ENCODE assay signal across 20 mouse cellular contexts in genomic region chr6:115878694-115879093, GRCm38 (mm10). TPM values are rescaled to one million over a fixed set of nuclear protein-coding genes. Genes with fewer than 3 reads are reported as not detected.
DNase-seq lines count a peak whose midpoint lies in the region; ATAC-seq lines count a peak whose summit lies in the region.
"Had no signal": no experiment of that assay in that cellular context is flagged by ENCODE, and none has a peak within 500 bp of the region (broad histone marks: within the 10 kb centered on the region; RNA-seq: fewer than 3 reads in every experiment).

No protein-coding gene starts in this region.

- peak overlapping the region; percentile 15 for H3K27ac ChIP-seq in heart, embryonic 12.5 days (ENCODE audit: poor library complexity, severe bottlenecking)
- 0 out of 2 replicates have a peak overlapping the region, but pooled peaks have one; percentile 6 for H3K27ac ChIP-seq in kidney, embryonic 15.5 days
- H3K27ac ChIP-seq in stomach, embryonic 14.5 days (ENCODE audit: low read length): peak overlapping the region; percentile 27; the same call in 1 of the 2 replicates
- H3K27ac ChIP-seq: forebrain, embryonic 13.5 days; hindbrain, embryonic 10.5 days; limb, embryonic 10.5 days; midbrain, embryonic 15.5 days had no signal

- no peak for ATAC-seq in heart, embryonic 12.5 days (ENCODE audit: insufficient number of reproducible peaks, low FRiP score)
- no peak for ATAC-seq in kidney, embryonic 15.5 days (replicated peaks; ENCODE audit: low FRiP score)
- ATAC-seq in stomach, embryonic 14.5 days (ENCODE audit: insufficient number of reproducible peaks, insufficient read depth, low FRiP score, low read depth): no peak
- ATAC-seq: forebrain, embryonic 13.5 days; liver, postnatal 0 days; midbrain, embryonic 15.5 days had no signal

- H3K9me3 ChIP-seq in heart, embryonic 12.5 days (replicated peaks): no peaks in the 10 kb centered on the region
- H3K9me3 ChIP-seq in kidney, embryonic 15.5 days (replicated peaks): no peaks in the 10 kb centered on the region
- H3K9me3 ChIP-seq in stomach, embryonic 14.5 days (ENCODE audit: control insufficient read depth, low read depth, low read length): no peaks in the 10 kb centered on the region
- H3K9me3 ChIP-seq: forebrain, embryonic 13.5 days; hindbrain, embryonic 10.5 days; limb, embryonic 10.5 days; midbrain, embryonic 15.5 days had no signal

- H3K4me2 ChIP-seq in heart, embryonic 12.5 days: no peak overlapping the region
- no peak overlapping the region for H3K4me2 ChIP-seq in kidney, embryonic 15.5 days
- H3K4me2 ChIP-seq in stomach, embryonic 14.5 days (replicated peaks; ENCODE audit: low read depth, low read length): no peak overlapping the region
- H3K4me2 ChIP-seq: forebrain, embryonic 13.5 days; midbrain, embryonic 15.5 days had no signal

- H3K9ac ChIP-seq in heart, embryonic 12.5 days: no peak overlapping the region
- no peak overlapping the region for H3K9ac ChIP-seq in kidney, embryonic 15.5 days
- no peak overlapping the region for H3K9ac ChIP-seq in stomach, embryonic 14.5 days (replicated peaks; ENCODE audit: low read depth, low read length)
- H3K9ac ChIP-seq: forebrain, embryonic 13.5 days; liver, postnatal 0 days; midbrain, embryonic 15.5 days had no signal

- peaks cover 32% of the 10 kb centered on the region for H3K36me3 ChIP-seq in heart, embryonic 12.5 days
- H3K36me3 ChIP-seq in kidney, embryonic 15.5 days: peaks cover 44% of the 10 kb centered on the region
- no peaks in the 10 kb centered on the region; the same call in 1 of the 2 replicates for H3K36me3 ChIP-seq in stomach, embryonic 14.5 days (ENCODE audit: control insufficient read depth, insufficient read depth, low read length)

- no peak for DNase-seq in heart, adult 9 months (ENCODE audit: low spot score in 2 of 2)
- no peak for DNase-seq in kidney, adult 11 months
- peak; percentile 40 for DNase-seq in ZHBTc4 (ENCODE audit: low read depth, low spot score)
- no peak for DNase-seq in adrenal gland, adult 2 months
- DNase-seq: B cell, adult 2 months; cerebellum, adult 8-10 months; gastrocnemius, postnatal 14 days; kidney, adult 8-10 months; liver, postnatal 0 days; thymus, adult 2 months had no signal

- H3K4me1 ChIP-seq in heart, embryonic 12.5 days (replicated peaks): peaks cover 25% of the 10 kb centered on the region
- H3K4me1 ChIP-seq in kidney, embryonic 15.5 days: no peaks in the 10 kb centered on the region
- peaks cover 9% of the 10 kb centered on the region; the same call in 1 of the 2 replicates for H3K4me1 ChIP-seq in stomach, embryonic 14.5 days (ENCODE audit: control insufficient read depth, insufficient read depth, low read length)
- H3K4me1 ChIP-seq: forebrain, embryonic 13.5 days; hindbrain, embryonic 10.5 days; limb, embryonic 10.5 days; midbrain, embryonic 15.5 days had no signal

- H3K4me3 ChIP-seq in heart, embryonic 12.5 days: no peak overlapping the region
- H3K4me3 ChIP-seq in kidney, embryonic 15.5 days (replicated peaks): no peak overlapping the region
- H3K4me3 ChIP-seq in stomach, embryonic 14.5 days (ENCODE audit: low read depth, low read length): no peak overlapping the region
- H3K4me3 ChIP-seq: forebrain, embryonic 13.5 days; hindbrain, embryonic 10.5 days; limb, embryonic 10.5 days; midbrain, embryonic 15.5 days; myocyte had no signal

- WGBS in heart, embryonic 12.5 days: 59% methylated on average over 6 of the region's 6 CpGs
- 79% methylated on average over 6 of the region's 6 CpGs for WGBS in kidney, embryonic 15.5 days
- 61% methylated on average over 6 of the region's 6 CpGs for WGBS in stomach, embryonic 14.5 days

- H3K27me3 ChIP-seq in heart, embryonic 12.5 days (replicated peaks): no peaks in the 10 kb centered on the region
- H3K27me3 ChIP-seq in kidney, embryonic 15.5 days: no peaks in the 10 kb centered on the region
- H3K27me3 ChIP-seq in stomach, embryonic 14.5 days (ENCODE audit: control insufficient read depth, insufficient read depth, low read length): no peaks in the 10 kb centered on the region
- H3K27me3 ChIP-seq: forebrain, embryonic 13.5 days; midbrain, embryonic 15.5 days had no signal

RNA-seq across cellular contexts. Expression of gene Ift122, which starts 25.4 kb away (rescaled TPM):
- 22.7 and 24.5 TPM in 2 replicates for polyA plus RNA-seq in heart, embryonic 12.5 days (2016; fragmentation: Nextera tagmentation; extraction: Ambion mirVana)
- polyA plus RNA-seq in kidney, embryonic 15.5 days (2015; fragmentation: Nextera tagmentation; extraction: Ambion mirVana): 32.0 and 36.9 TPM in 2 replicates
- polyA plus RNA-seq in stomach, embryonic 14.5 days (2014; fragmentation: Nextera tagmentation; extraction: Ambion mirVana): 22.2 and 23.9 TPM in 2 replicates
- total RNA-seq in adrenal gland, adult 2 months (2021): 10 to 100 TPM; 16.1 to 17.6 TPM
- polyA plus RNA-seq in adrenal gland, adult 2 months (2012; rRNA removed): 14.0 and 16.5 TPM in 2 replicates

RNA-seq across cellular contexts. Expression of gene Mbd4, which starts 25.5 kb away (rescaled TPM):
- 11.0 and 14.2 TPM in 2 replicates for polyA plus RNA-seq in heart, embryonic 12.5 days (2016; fragmentation: Nextera tagmentation; extraction: Ambion mirVana)
- 21.3 and 21.7 TPM in 2 replicates for polyA plus RNA-seq in kidney, embryonic 15.5 days (2015; fragmentation: Nextera tagmentation; extraction: Ambion mirVana)
- polyA plus RNA-seq in stomach, embryonic 14.5 days (2014; fragmentation: Nextera tagmentation; extraction: Ambion mirVana): 16.4 and 20.6 TPM in 2 replicates
- 1 to 10 TPM; 1.9 to 2.7 TPM for total RNA-seq in adrenal gland, adult 2 months (2021)
- 0.49 and 0.65 TPM in 2 replicates for polyA plus RNA-seq in adrenal gland, adult 2 months (2012; rRNA removed)

RNA-seq across cellular contexts. Expression of gene Efcab12, which starts 40.5 kb away (rescaled TPM):
- polyA plus RNA-seq in heart, embryonic 12.5 days (2016; fragmentation: Nextera tagmentation; extraction: Ambion mirVana): 0.54 and 0.83 TPM in 2 replicates
- 1.8 TPM in 2 replicates for polyA plus RNA-seq in kidney, embryonic 15.5 days (2015; fragmentation: Nextera tagmentation; extraction: Ambion mirVana)
- 0.87 and 0.91 TPM in 2 replicates for polyA plus RNA-seq in stomach, embryonic 14.5 days (2014; fragmentation: Nextera tagmentation; extraction: Ambion mirVana)
- under 1 TPM; 0.66 to 0.75 TPM for total RNA-seq in adrenal gland, adult 2 months (2021)
- 0.06 and 0.13 TPM in 2 replicates for polyA plus RNA-seq in adrenal gland, adult 2 months (2012; rRNA removed)
- polyA plus RNA-seq: liver, postnatal 0 days; myocyte had no signal

RNA-seq across cellular contexts. Expression of gene Rho, which starts 52.9 kb away (rescaled TPM):
- polyA plus RNA-seq in heart, embryonic 12.5 days (2016; fragmentation: Nextera tagmentation; extraction: Ambion mirVana): 0.13 TPM in 1 of 2 replicates, not detected in the other
- 0.10 and 0.14 TPM in 2 replicates for polyA plus RNA-seq in kidney, embryonic 15.5 days (2015; fragmentation: Nextera tagmentation; extraction: Ambion mirVana)
- polyA plus RNA-seq in stomach, embryonic 14.5 days (2014; fragmentation: Nextera tagmentation; extraction: Ambion mirVana): 0.25 TPM in 1 of 2 replicates, not detected in the other
- under 1 TPM; 0.52 to 0.95 TPM for total RNA-seq in adrenal gland, adult 2 months (2021)
- polyA plus RNA-seq in adrenal gland, adult 2 months (2012; rRNA removed): 2.2 and 3.4 TPM in 2 replicates
- total RNA-seq: liver, adult 2 months; megakaryocyte-erythroid progenitor cell, adult 5-6 weeks had no signal
- polyA plus RNA-seq: liver, postnatal 0 days had no signal
